Mouse (Mus musculus) ES-Bruce4 (cell line): ENCODE results near the gene Ccdc125. TPM values are rescaled to one million over a fixed set of nuclear protein-coding genes. Genes with fewer than 3 reads are reported as not detected.

Experiments
- H3K27ac ChIP-seq: 2 replicates; pipeline ENCODE4 v1.5.1; 2012; ENCODE audit warnings: low read length, inconsistent platforms; ENCODE audit not compliant: insufficient read depth
- H3K27me3 ChIP-seq: 2 replicates; pipeline ENCODE4 v1.6.1; 2012; ENCODE audit warnings: mild to moderate bottlenecking, low read length, inconsistent platforms; ENCODE audit not compliant: control insufficient read depth, poor library complexity, insufficient read depth, severe bottlenecking
- H3K36me3 ChIP-seq: 2 replicates; pipeline ENCODE4 v1.6.1; 2012; ENCODE audit warnings: inconsistent platforms, mild to moderate bottlenecking, low read length, moderate library complexity; ENCODE audit not compliant: control insufficient read depth, poor library complexity, insufficient read depth, severe bottlenecking
- H3K4me1 ChIP-seq: one replicate; pipeline ENCODE4 v1.8.1; 2011; ENCODE audit warnings: low read length; ENCODE audit not compliant: control insufficient read depth, insufficient read depth
- H3K4me3 ChIP-seq: 2 replicates; pipeline ENCODE4 v1.5.1; 2011; ENCODE audit warnings: low read depth, mild to moderate bottlenecking, low read length
- H3K9ac ChIP-seq: 2 replicates; pipeline ENCODE4 v1.6.1; 2012; ENCODE audit warnings: low read depth, mild to moderate bottlenecking, inconsistent platforms; ENCODE audit not compliant: poor library complexity, severe bottlenecking
- H3K9me3 ChIP-seq: replicated peaks from 2 replicates; pipeline ENCODE4 v1.6.1; 2012; ENCODE audit warnings: mild to moderate bottlenecking, low read length, inconsistent platforms; ENCODE audit not compliant: control insufficient read depth, poor library complexity, insufficient read depth, severe bottlenecking
- CTCF ChIP-seq: IDR thresholded peaks from one replicate; pipeline ENCODE4 v1.8.1; 2011; ENCODE audit warnings: low read depth, low read length
- EP300 ChIP-seq: IDR thresholded peaks from 2 replicates; pipeline ENCODE4 v1.6.1; 2011; ENCODE audit warnings: low read depth, low read length; ENCODE audit not compliant: insufficient read depth
- POLR2A ChIP-seq: IDR thresholded peaks from one replicate; pipeline ENCODE4 v1.8.1; 2011; ENCODE audit warnings: low read length; ENCODE audit not compliant: insufficient read depth
- polyA plus RNA-seq: library from polyadenylated mRNA; stranded (reverse); fragments of >200 nt; gene quantifications from 2 replicates; pipeline ENCODE4 v1.2.4, GENCODE M21; 2011; ENCODE audit warnings: low read depth; ENCODE audit not compliant: missing spikeins, insufficient read depth, insufficient read length

The Ccdc125 gene
- 3.6 and 3.8 TPM in 2 replicates for polyA plus RNA-seq

- H3K9me3 ChIP-seq, result no peaks in the 10 kb centered on the region
- TF ChIP-seq EP300, result no peak
- TF ChIP-seq CTCF, result no peak
- no peak for TF ChIP-seq POLR2A
- peaks cover 8% of the 10 kb centered on the region for H3K36me3 ChIP-seq
- H3K4me1 ChIP-seq, result peaks cover 3% of the 10 kb centered on the region
- H3K27ac ChIP-seq, result peak within 1 kb of the TSS; percentile 58
- H3K4me3 ChIP-seq, result peak within 1 kb of the TSS; percentile 62
- no peaks in the 10 kb centered on the region for H3K27me3 ChIP-seq
- peak within 1 kb of the TSS; percentile 93 for H3K9ac ChIP-seq
Observed at GRCm38 (mm10) chr13:100669291-100670022, at the start of gene Ccdc125. Ccdc125 (plus strand) TSS chr13:100669717.

DNA sequence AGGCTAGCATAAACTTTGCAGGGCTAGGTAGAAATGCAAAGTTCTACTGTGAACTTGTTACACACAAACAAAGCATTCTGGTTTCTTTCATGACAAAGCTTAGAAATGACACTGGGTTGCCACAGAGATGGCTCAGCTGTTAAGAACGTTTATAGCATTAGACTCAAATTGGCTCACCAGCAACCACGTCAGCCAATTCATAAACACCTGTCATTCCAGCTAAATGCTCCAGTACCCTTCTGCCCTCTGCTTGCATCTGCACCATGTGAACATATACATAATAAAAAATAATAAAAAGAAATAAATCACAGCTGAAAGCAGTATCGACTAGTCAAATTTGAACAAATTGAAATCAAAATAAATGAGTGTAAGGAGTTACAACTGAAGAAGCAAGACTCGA lies 47.3 kb upstream of the Ccdc125 start:
- no peak overlapping the region for H3K27ac ChIP-seq
- peaks cover 30% of the 10 kb centered on the region for H3K36me3 ChIP-seq
- H3K4me3 ChIP-seq, result no peak overlapping the region
- H3K9me3 ChIP-seq, result no peaks in the 10 kb centered on the region
- no peaks in the 10 kb centered on the region for H3K4me1 ChIP-seq
- TF ChIP-seq EP300, result no peak
- no peak for TF ChIP-seq CTCF
- TF ChIP-seq POLR2A, result no peak
- no peaks in the 10 kb centered on the region for H3K27me3 ChIP-seq
- H3K9ac ChIP-seq, result no peak overlapping the region

- TF ChIP-seq CTCF (no peak), POLR2A (no peak), EP300 (no peak)
- no peaks in the 10 kb centered on the region for H3K27me3 ChIP-seq
- H3K9me3 ChIP-seq, result no peaks in the 10 kb centered on the region
- peaks cover 25% of the 10 kb centered on the region for H3K36me3 ChIP-seq
- no peak overlapping the region for H3K9ac ChIP-seq
- H3K4me1 ChIP-seq, result no peaks in the 10 kb centered on the region
- no peak overlapping the region for H3K4me3 ChIP-seq
- no peak overlapping the region for H3K27ac ChIP-seq
Observed at GRCm38 (mm10) chr13:100634106-100634691, 35.3 kb upstream of the Ccdc125 start.

GRCm38 (mm10) chr13:100642471-100643209 lies 26.9 kb upstream of the Ccdc125 start:
- H3K36me3 ChIP-seq, result peaks cover 32% of the 10 kb centered on the region
- H3K4me1 ChIP-seq, result no peaks in the 10 kb centered on the region
- no peak for TF ChIP-seq CTCF
- TF ChIP-seq POLR2A, result no peak
- TF ChIP-seq EP300, result no peak
- no peaks in the 10 kb centered on the region for H3K27me3 ChIP-seq
- no peaks in the 10 kb centered on the region for H3K9me3 ChIP-seq
- no peak overlapping the region for H3K27ac ChIP-seq
- no peak overlapping the region for H3K4me3 ChIP-seq
- no peak overlapping the region for H3K9ac ChIP-seq

DNA sequence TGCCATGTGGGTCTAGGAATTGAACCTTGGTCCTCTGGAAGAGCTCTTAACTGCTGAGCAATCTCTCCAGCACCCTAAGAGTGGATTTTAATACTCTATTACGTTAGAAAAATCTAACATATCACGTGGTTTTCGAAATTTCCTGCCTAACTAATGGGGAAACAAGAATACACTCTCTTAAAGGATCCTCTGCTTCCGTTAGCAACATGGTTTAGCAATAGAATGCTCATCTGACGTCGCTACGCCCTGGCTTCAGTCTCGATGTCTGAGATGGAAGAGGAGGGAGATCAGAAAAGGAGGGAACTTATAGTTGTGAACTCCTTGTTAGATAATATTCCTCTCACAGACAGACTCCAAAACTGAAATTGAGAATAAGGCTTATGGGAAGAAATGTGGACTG lies 21.3 kb upstream of the Ccdc125 start:
- no peak for TF ChIP-seq CTCF
- no peak for TF ChIP-seq POLR2A
- TF ChIP-seq EP300, result no peak
- Histone ChIP-seq H3K9ac (no peak overlapping the region), H3K9me3 (no peaks in the 10 kb centered on the region), H3K27ac (no peak overlapping the region), H3K4me1 (no peaks in the 10 kb centered on the region), H3K4me3 (no peak overlapping the region), H3K36me3 (peaks cover 21% of the 10 kb centered on the region), H3K27me3 (no peaks in the 10 kb centered on the region)
